Mouse (Mus musculus): ENCODE measurements around the gene Nynrin.

The Nynrin gene

DNA sequence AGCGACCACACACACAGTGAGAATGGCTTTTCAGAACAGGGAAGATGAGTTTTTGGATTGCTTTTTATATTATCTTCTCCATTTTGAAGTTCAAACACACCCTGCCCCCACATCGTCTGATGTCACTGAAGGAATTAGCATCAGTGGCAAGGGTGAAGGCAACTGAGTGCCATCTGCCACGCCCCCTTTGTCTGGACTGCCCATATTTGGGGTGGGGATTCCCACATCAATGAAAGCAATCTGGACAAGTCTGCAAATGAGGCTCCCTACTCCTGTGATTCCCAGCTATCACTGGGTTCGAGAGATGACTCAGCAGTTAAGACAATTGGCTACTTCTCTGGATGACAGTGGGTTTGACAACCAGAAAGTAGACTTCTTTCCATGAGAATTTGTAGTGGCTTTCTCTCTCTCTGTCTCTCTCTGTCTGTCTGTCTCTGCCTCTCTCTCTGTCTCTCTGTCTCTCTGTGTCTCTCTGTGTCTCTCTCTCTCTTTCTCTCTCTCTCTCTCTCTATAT is 12.9 kb upstream of the Nynrin start:
- no peak for DNase-seq (ENCODE audit: extremely low spot score, low spot score)

DNA sequence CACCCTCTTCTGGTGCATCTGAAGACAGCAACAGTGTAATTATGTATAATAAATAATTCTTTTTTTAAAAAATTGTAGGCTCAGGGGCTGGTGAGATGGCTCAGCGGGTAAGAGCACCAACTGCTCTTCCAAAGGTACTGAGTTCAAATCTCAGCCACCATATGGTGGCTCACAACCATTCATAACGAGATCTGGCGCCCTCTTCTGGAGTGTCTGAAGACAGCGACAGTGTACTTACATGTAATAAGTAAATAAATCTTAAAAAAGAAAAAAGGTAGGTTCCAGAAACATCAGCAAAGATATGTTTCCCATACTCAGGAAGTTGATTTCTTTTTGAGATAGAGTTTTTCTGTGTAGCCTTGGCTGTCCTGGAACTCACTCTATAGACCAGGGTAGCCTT is 11.0 kb upstream of the Nynrin start:
- DNase-seq (ENCODE audit: extremely low spot score, low spot score), result no peak

DNA sequence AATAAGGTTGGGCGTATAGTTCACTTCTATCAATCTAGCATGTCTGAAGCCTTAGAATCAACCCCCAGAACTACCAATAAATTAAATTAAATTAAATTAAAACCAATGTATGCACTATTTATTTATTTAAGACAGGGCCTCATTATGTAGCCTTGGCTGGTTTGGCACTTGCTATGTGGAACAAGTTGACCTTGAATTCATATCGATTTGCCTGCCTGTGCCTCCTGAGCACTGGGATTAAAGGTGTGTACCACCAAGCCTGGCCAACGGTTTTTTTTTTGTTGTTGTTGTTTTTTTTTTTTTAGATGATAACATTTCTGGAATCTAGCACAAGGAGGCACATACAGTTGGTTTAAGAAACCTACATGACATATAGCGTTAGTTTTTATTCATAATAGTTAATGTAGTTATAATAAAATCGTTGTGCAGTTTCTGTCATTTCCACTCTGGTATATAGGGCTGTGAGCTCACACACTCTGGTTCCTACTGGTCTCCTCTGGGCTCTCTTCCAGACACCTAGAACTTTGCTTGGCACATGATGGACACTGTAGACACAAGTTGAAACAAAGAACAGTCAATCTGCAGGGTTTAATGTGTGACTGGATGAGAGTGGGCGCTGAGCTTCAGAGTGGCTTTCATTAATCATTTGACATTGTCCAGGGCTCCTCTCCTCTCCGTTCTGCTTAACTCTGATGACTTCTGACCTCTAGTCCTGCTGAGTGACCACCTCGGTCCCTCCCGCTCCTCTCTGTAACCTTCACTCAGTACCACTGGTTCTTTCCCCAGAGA is 8.1 kb upstream of the Nynrin start:
- no peak for DNase-seq (ENCODE audit: extremely low spot score, low spot score)

DNA sequence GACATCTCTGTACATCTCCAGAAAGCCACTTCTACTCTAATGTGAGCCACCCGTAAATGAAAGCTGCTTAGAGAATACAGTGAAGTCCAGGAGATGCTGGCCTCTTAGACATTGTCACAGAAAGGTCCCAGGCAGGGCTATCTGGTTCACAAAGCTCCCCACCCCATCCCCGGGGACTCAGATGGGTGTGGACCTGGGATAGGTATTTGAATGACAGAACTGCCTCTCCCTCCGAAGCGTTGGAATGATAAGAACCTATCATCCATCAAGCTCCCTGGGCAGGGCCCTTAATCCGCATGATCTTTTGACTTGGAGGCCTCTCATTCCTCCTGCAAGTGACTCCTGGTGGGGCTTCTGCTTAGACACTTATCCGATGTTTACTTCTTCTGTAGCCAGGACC is 2.9 kb upstream of the Nynrin start:
- no peak for DNase-seq (ENCODE audit: extremely low spot score, low spot score)

DNA sequence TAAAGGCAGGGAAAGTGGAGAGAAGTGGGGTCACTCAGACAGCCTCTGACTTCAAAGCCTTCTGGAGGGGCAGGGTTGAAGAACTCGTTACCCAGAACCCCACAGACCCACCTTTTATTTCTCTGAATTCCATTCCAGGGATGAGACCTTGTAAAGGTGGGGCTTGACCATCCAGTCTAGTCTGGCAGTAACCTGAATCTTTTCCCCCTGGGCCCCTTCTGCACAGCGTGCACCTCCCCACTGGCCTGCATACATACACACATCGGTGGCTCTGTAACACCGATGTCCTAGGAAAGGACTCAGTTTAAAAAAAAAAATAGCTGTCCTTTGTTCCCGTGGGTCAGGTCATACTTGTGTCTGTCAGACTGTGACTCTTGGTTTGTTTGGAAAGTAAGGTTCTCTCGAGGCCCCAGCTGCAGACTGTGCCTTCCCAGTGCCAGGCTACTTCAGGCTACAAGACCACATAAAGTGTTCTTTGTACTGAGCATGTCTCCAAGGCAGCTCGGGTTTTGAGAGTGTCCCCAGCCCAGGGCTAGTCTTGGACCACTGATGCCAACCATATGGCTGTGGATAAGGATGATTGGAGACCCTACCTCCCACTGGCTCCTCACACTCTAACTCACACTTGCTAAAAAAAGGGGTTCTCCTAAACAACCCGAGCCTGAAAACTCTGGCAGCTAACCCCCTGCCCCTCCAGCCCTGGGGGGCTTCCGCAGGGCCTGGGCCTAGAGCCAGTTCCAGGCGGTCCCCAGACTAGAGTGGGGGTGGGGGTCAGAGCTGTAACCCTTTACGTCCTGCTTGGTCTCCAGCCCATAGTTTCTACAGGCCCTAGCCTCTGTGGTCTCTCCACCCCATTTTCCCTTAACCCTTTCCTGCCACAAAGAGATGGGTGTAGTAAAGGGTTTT is 911 bp upstream of the Nynrin start:
- DNase-seq (ENCODE audit: extremely low spot score, low spot score), result peak; percentile 76

DNA sequence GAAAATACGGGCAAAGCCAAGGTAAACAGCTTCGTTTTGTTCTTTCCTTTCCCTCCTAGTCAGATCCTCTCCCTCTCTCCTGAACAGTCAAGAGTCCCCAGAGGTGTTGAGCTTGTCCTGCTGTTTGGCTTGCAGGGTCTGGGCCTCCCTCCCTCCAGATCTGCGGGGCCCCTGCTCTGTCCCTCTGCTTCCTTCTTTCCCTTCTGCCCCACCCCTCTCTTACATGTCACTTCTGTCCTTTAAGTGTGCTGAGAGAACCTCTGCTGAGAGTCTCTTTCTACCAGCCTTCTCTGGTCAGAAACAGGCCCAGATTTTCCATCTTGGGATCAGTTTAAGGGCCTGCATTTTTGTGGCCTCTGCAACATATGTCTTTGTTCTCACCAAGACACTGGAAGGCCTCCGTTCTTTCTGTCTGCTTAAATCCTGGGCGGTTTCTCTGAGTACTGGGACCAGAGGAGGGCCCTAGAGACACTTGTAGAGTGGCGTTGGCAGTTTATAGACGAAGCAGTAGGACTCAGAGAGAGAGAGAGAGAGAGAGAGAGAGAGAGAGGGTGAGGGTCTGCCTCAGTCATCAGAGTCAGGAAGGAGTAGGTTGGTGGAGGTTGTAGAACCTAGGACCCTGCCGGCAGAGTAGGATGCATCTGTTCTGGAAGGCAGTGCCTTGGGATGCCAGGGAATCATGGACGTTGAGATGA is 743 bp downstream of the Nynrin start:
- peak; percentile 49 for DNase-seq (ENCODE audit: extremely low spot score, low spot score)

DNA sequence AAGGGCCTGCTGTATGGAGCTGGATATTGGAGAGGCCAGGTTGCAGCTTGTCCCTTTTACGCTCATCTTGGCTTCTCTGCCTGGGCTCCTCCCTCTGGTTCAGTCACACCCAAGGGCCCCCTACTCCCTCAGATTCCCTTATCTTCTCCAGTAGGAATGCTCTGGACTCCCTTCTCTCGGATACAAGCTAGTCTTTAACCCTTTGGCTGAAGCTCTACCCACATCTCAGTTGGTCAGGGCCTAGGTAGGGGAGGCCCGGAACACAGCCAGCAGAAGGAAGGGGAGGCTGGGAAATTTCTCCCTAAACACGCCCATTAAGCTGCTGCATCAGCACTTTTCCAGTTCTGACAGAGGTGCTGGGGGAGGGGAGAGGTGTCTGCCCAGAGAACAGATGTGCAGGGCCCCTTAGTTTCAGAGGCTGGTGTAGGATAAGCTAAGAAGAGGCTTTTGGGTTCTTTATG is 1.3 kb downstream of the Nynrin start:
- DNase-seq (ENCODE audit: extremely low spot score, low spot score), result peak; percentile 63

DNA sequence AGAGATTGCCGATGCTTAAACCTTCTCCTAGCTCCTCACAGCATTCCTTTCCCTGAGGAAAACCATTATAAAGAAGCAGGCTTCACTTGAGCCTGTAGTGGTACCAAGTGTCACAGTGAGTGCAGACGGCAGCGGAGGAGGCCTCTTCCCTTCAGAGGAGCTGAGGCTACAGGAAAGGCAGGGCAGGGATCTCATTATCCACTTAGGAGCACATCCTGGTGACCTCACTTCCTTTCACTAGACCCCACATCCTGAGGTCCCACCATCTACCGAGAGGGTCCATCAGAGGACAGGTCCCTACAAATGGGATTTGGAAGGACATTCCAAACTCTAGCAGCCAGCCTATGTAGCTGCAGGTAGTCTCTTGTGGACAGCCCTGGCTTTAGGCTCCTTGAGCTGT is 3.8 kb downstream of the Nynrin start:
- no peak for DNase-seq (ENCODE audit: extremely low spot score, low spot score)

DNA sequence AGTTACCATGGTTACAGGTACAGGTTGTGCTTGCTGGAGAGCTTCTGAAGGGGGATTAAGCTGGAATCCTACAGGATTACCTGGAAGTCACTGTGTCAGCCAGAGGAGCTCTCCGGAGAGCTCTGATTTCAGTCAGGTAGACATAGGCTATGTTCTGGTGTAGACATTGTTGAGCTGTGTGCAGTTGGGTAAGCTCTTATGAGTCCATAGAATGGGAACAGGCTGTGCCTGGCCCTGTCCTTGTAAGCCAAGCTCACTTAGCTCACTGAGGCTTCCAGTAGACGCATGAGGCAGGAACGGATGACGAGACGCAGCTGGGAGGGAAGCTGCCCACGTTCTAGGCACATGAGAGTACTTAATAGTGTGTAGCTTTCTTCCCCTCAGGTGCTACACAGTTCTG is 8.4 kb downstream of the Nynrin start:
- no peak for DNase-seq (ENCODE audit: extremely low spot score, low spot score)

DNA sequence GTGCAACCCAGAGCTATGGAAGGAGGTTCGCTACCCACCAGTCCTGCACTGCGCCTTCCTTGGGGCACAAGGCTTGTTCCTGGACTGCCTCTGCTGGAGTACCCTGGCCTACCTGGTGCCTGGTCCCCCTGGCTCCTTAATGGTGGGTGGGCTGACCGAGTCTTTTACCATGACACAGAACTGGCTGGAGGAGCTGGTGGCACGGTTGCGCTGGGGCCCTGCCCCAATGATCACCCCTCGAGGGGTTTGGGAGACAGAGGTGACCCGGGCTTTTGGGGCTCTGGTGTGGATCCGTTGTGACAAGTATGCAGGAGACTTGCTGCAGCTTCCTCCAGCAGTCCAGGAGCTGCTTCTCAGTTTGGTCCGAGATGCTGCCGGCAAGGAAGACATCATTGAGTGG is 9.2 kb downstream of the Nynrin start:
- no peak for DNase-seq (ENCODE audit: extremely low spot score, low spot score)

DNA sequence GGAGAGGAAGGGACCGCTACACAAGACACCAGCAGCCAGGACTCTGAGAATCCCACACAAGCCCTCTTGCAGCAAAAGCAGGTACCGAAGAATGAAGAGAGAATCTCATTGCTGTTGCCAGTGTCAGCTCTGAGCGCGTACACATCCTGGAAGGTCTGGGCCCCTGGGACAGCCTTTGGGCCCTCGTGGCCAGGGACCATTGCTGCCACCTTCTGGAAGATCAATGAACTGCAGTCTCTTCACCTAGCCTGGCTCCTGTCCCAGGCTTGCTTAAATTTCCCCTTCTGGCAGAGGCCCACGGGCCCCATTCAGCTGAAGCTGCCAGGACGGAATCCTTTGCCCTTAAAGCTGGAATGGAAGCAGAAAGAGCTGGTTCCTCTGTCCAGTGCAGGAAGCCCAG is 10.0 kb downstream of the Nynrin start:
- DNase-seq (ENCODE audit: extremely low spot score, low spot score), result peak; percentile 69

DNA sequence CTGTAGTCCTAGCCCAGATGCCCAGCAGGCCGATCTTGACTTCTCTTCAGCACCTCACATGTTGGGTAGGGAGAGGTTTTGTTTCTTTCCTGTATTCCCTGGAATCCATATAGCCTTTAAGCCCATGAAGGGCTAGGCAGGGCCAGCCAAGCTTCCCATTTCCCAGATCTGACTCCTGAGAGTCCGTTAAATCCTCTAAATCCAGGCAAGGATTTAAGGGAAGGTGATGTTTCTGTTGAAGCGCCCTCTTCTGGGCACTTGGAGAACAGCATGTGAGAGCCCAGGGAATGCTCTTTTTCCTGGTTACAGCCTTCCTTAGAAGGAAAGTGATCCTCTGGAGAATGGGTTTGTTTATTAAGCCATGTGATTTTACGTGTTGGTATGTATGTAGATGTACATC is 13.2 kb downstream of the Nynrin start:
- DNase-seq (ENCODE audit: extremely low spot score, low spot score), result peak; percentile 77

DNA sequence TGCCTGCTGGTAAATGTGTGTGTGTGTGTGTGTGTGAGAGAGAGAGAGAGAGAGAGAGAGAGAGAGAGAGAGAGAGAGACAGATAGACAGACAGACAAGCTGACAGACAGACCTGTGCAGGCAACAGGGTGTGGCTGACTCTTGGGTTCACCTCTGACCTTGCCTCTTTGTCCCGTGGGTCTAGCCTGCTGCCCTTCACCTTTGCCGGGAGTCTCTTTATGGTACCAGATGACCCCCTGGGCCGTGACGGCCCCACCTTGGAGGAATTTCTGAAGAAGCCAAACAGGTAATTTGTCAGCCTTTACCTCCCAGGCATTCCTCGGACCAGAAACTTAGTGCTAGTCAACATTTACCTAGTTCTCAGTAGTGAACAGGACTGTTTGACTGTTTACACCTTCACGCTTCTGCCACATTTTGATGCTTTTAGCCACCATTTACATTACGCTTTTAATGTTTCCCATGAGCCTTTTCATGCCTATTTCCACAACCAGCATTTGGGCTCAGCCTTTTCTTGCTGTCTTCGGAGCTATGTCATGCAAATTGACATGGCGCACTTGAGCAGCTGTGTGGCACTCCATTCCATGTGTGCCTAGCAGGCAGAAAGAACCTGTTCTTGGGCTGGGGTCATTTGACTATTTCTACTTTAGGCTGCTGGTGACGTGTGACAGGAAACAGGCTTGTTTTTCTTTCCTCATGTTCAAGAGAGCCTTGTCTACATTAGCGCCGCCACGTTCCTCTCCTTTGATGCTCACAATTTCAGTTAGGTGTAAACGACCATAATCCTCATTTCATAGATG is 14.6 kb downstream of the Nynrin start:
- DNase-seq (ENCODE audit: extremely low spot score, low spot score), result no peak

DNA sequence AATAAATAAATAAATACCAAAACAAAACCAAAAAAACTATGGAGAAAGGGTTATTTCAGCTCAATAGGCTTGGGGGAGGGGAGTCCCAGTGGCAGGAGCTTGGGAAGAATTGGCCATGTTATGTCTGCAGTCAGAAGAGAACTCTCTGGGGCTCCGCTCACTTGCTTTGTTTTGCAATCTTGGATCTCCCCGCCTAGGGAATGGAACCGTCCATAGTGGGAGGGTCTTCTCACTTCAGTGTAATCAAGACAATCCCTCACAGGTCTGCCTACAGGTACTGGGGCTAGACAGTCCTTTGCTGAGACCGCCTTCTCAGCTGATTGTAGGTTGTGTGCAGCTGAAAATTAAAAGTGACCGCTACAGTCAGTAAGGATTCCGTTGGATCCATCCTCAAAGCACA is 15.7 kb downstream of the Nynrin start:
- no peak for DNase-seq (ENCODE audit: extremely low spot score, low spot score)

DNA sequence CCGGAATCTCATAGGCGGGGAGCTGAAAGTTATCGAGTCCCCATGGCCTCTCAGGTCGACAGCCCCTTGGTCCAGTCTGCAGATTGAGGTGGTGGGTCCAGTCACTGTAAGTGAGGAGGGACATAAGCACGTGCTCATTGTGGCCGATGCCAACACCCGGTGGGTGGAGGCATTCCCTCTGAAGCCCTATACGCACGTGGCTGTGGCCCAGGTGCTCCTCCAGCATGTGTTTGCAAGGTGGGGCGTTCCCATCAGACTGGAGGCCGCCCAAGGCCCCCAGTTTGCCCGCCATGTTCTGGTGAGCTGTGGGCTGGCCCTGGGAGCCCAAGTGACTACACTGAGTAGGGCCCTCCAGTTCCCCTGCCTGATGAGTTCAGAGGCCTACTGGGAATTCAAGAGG is 18.2 kb downstream of the Nynrin start:
- DNase-seq (ENCODE audit: extremely low spot score, low spot score), result no peak

DNA sequence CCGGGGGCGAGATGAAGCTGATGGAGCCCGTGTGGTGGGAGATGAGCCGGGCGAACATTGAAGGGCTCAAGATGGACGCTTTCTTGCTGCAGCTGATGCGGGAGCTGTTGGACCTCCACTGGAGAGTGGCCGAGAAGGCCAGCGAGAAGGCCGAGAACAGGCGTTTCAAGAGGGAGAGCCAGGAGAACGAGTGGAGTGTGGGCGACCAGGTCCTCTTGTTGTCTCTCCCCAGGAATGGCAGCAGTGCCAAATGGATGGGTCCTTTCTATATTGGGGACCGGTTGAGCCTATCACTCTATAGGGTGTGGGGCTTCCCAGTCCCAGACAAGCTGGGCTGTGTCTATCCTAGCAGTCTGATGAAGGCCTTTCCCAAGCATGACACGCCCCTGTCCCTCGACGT is 18.7 kb downstream of the Nynrin start:
- DNase-seq (ENCODE audit: extremely low spot score, low spot score), result no peak

DNA sequence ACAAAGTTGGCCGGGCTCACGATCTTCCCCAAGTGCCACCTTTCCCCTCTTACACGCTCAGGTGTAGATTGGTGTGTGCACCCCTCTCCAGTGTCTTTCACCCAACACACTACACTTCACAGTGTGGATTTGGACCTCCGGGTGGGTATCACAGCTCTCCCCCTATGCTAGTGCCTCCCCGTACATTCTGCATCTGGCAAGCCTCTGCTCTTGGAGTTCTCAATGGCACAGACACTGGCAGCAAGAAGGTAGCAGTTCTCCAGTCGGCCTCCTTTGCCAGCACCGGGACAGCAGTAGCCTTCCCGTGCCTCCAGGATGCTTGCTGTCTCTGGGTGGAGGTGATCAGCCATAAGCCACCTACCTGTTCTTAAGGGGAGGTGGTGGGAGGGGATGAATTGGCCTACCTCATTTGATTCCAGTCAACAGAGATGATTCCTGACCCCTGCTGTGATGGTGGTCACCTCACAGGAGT is 19.5 kb downstream of the Nynrin start:
- DNase-seq (ENCODE audit: extremely low spot score, low spot score), result no peak

DNA sequence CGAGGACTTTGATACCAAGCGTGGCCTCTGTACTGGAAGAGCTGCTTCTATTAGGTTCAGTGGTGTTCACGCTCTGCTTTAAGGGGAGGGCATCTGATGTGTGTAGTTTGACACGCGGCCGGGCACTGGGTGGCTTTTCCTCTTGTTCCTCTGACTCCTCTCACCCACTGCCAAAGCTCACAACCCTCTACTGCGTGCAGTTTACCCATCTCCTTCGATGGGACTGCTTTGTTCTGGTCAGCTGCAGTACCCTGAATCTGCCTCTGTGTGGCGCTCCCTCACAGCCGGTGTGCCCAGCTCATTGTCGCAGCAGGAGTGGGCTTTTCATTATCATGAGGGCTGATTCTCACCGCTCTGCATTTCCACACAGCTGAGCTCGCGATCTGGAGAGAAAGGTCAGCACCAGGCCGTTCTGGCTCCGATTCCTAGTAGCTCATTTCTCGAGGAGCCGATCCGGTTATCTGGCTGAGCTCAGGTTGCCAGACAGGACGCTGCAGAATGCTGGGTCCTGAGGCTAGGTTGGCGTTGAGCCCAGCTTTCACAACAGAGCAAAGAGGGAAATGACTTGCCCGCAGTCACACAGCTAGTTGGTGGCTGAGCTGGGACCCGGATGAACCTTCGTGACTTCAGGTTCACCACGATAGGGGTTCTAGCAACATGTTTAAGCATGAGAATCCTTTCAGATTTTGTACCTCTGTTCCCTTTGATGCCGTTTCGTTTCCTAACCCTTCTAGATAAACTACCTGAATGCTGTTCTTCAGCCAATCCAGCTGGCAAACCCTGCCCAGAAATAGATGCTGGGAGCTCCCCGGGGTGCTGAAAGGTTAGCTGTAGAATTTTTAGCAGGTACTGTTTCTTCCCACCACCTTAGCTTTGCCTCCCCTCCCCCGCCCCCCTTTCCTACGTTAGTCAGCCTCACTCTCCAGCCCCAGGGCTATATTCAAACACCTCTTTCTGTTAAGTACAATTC is 20.2 kb downstream of the Nynrin start:
- DNase-seq (ENCODE audit: extremely low spot score, low spot score), result peak; percentile 87

DNA sequence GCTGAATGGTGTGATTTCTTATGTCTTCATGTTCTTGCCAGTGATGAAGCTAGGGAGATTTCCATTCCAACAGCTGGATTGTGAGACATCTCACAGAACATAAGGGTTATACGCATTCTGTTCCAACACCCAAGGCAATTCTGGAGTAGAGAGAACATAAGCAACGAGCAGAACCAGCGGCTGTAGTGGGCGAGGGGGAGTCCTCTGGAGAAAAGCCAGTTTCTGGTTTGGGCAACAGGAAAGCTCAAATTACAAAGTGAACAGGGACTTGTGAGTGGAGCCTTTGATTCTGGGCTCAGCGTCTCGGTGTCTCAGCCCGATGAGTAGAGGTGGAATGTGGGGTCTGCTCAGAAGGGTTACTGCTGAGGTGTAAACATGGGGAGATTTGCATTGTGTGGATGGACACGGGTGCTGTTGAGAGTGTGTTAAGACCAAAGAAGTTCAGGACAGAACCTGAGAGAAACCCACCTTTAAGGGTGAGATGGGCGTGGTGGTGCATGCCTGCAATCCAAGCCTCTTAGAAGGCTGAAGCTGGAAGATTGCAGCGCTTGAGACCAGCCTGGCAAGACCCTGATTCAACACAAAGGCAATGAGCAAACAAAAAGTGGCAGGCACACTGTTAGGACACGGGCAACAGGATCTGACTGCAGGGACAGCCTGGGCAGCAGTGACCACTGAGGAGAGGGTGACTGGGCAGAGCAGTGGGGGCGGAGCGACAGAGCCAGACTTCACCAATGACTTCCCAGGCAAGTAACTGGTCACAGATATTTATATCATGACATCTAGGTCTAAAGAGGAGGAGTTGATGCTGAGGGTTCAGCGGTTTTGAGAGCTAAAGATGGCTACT is 23.9 kb downstream of the Nynrin start:
- no peak for DNase-seq (ENCODE audit: extremely low spot score, low spot score)

Measured in neural tube, embryonic 10.5 days (tissue).